ENCODE assay signal across 7 mouse cellular contexts in the genomic region with DNA sequence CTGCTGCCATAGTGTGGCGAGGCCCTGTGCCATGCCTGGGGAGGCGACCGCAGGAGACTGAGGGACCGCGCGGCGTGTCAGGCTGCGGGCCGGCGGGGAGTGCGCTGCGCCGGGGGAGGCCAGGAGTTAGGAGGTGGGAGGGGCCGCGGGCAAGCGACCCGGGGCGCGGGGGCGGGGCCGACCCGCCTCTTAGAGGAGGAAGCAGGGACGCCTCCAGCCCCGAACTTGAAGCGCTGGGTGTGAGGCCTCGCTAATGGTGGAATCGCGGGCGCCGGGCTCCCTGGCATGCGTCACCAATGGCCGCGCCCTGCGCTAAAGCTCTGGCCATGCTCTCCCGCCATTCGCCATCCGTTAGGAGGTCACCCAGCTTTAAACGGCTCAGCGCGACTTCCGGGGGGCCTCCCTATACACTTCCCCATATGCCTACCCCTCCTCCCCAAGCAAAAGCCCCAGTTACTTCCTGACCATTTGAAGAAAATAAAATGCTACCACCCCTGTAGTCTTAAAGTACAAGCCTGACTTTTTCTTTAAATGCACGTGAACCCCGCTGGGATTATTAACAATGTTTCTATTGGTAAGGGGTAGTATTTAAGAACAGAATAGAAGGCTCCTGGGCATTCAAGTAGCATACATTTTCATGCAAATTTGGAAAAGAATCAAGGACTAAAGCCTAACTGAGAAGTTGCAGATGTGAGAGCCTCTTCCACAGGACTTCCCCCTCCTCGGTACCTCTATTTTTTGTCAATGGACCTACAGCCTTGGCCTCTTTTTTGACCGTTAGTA. TPM values are rescaled to one million over a fixed set of nuclear protein-coding genes. Genes with fewer than 3 reads are reported as not detected.
DNase-seq lines count a peak whose midpoint lies in the region; ATAC-seq lines count a peak whose summit lies in the region.

A gene (minus strand): TSS at position 344 of the 783 bp plus-strand sequence.

- H3K9ac ChIP-seq in hindbrain, embryonic 16.5 days (ENCODE audit: low read depth, low read length) = peak within 1 kb of the TSS; percentile 85

- H3K4me3 ChIP-seq in hindbrain, embryonic 16.5 days (ENCODE audit: low read length) = peak within 1 kb of the TSS; percentile 62

- H3K27ac ChIP-seq in hindbrain, embryonic 16.5 days (ENCODE audit: low read depth, low read length) = peak within 1 kb of the TSS; percentile 91

- 19% methylated on average over 37 of the region's 45 CpGs for WGBS in hindbrain, embryonic 16.5 days

- DNase-seq in cerebellum, postnatal 25 days = peak; percentile 68 to 82
- peak; percentile 41 for DNase-seq in gastrocnemius, adult 18-20 months (ENCODE audit: low spot score)
- DNase-seq in left cerebral cortex, postnatal 14 days (ENCODE audit: low spot score in 2 of 2) = peak; percentile 15 to 31
- peak; percentile 14 to 20 for DNase-seq in right cerebral cortex, postnatal 36 days (ENCODE audit: low spot score in 2 of 2)

- H3K27me3 ChIP-seq in hindbrain, embryonic 16.5 days (replicated peaks; ENCODE audit: control insufficient read depth, insufficient read depth, low read length) = no peaks in the 10 kb centered on the region

- intact Hi-C loops in left cerebral cortex, postnatal 14 days (cut with DNase I) = no loop called here

- H3K36me3 ChIP-seq in hindbrain, embryonic 16.5 days (ENCODE audit: control insufficient read depth, insufficient read depth, low read length) = no peaks in the 10 kb centered on the region

- H3K4me1 ChIP-seq in hindbrain, embryonic 16.5 days (ENCODE audit: control insufficient read depth, insufficient read depth, low read depth, low read length) = no peaks in the 10 kb centered on the region

- H3K4me2 ChIP-seq in hindbrain, embryonic 16.5 days (ENCODE audit: low read length) = peak within 1 kb of the TSS; percentile 58

- no peaks in the 10 kb centered on the region; the same call in 1 of the 2 replicates for H3K9me3 ChIP-seq in hindbrain, embryonic 16.5 days (ENCODE audit: control insufficient read depth, low read length)

- ATAC-seq in activated CD4-positive, CD25-positive, alpha-beta regulatory T cell, adult 4 months = peak; percentile 62
- peak; percentile 92 for ATAC-seq in hindbrain, embryonic 16.5 days
- ATAC-seq in megakaryocyte-erythroid progenitor cell, adult 5-6 weeks (replicated peaks; ENCODE audit: low FRiP score, low TSS enrichment, poor library complexity, severe bottlenecking) = peak; percentile 85

RNA-seq across cellular contexts. Expression of the gene that starts here (rescaled TPM):
- polyA plus RNA-seq in activated CD4-positive, CD25-positive, alpha-beta regulatory T cell, adult 4 months (2017; shearing (Covaris generic)) = 10 to 100 TPM; 60.4 to 70.0 TPM
- 10 to 100 TPM; 65.2 to 78.9 TPM for total RNA-seq in gastrocnemius, adult 18-20 months (2021)
- 115 and 116 TPM in 2 replicates for polyA plus RNA-seq in hindbrain, embryonic 16.5 days (2015; fragmentation: Nextera tagmentation; extraction: Ambion mirVana)
- total RNA-seq in left cerebral cortex, postnatal 14 days (2021) = 10 to 100 TPM; 69.9 to 72.2 TPM
- total RNA-seq in megakaryocyte-erythroid progenitor cell, adult 5-6 weeks (2014; fragmentation: Nextera tagmentation) = 41.1 and 47.1 TPM in 2 replicates
- total RNA-seq in megakaryocyte-erythroid progenitor cell, adult 5-6 weeks (2017) = 73.1 and 98.1 TPM in 2 replicates

Comparison
In these comparisons a context has a peak if more than half of its experiments do, and no peak if none do; other contexts are left out.
1. Peak in every context shown above with its lines: DNase-seq, ATAC-seq, H3K4me3 ChIP-seq and H3K27ac ChIP-seq.
2. DNase-seq: peak in every context shown above with its lines; median percentile 75 in cerebellum, postnatal 25 days; 41 in gastrocnemius, adult 18-20 months; 23 in left cerebral cortex, postnatal 14 days; 17 in right cerebral cortex, postnatal 36 days.